Mouse (Mus musculus) midbrain, embryonic 15.5 days (tissue): Measurements from ENCODE around the gene Dydc2. TPM values are rescaled to one million over a fixed set of nuclear protein-coding genes. Genes with fewer than 3 reads are reported as not detected.

ENCODE experiments used
- ATAC-seq: fragments of 200-750 bp; cut with Nextera tagmentation; replicated peaks from 2 replicates; pipeline ENCODE4 v1.8.0; 2017; ENCODE audit warnings: moderate TSS enrichment
- H3K27ac ChIP-seq: fragments of 300-500 bp; sonication (generic); 2 replicates; pipeline ENCODE4 v1.5.1; 2015; ENCODE audit warnings: mild to moderate bottlenecking, inconsistent platforms
- H3K27me3 ChIP-seq: fragments of 300-500 bp; sonication (generic); replicated peaks from 2 replicates; pipeline ENCODE4 v1.6.1; 2015; ENCODE audit warnings: inconsistent platforms
- H3K36me3 ChIP-seq: fragments of 300-500 bp; sonication (generic); replicated peaks from 2 replicates; pipeline ENCODE4 v1.6.1; 2015; ENCODE audit warnings: inconsistent platforms
- H3K4me1 ChIP-seq: fragments of 300-500 bp; sonication (generic); 2 replicates; pipeline ENCODE4 v1.6.1; 2015; ENCODE audit warnings: inconsistent platforms
- H3K4me2 ChIP-seq: fragments of 300-500 bp; sonication (generic); 2 replicates; pipeline ENCODE4 v1.6.1; 2015; ENCODE audit warnings: inconsistent platforms, mild to moderate bottlenecking, moderate library complexity
- H3K4me3 ChIP-seq: fragments of 300-500 bp; sonication (generic); 2 replicates; pipeline ENCODE4 v1.5.1; 2015; ENCODE audit warnings: mild to moderate bottlenecking, inconsistent platforms
- H3K9ac ChIP-seq: fragments of 300-500 bp; sonication (generic); 2 replicates; pipeline ENCODE4 v1.6.1; 2015; ENCODE audit warnings: mild to moderate bottlenecking, inconsistent platforms
- H3K9me3 ChIP-seq: fragments of 300-500 bp; sonication (generic); 2 replicates; pipeline ENCODE4 v1.6.1; 2016; ENCODE audit warnings: inconsistent platforms
- WGBS: fragments of 180-500 bp; shearing (Covaris S2); methylation state at CpG from one replicate; pipeline ENCODE4 v1.1.7; 2015; ENCODE audit warnings: mixed read lengths; 5-methylcytosine and 5-hydroxymethylcytosine counted together
- polyA plus RNA-seq: library from polyadenylated mRNA; unstranded; fragments of >200 nt; fragmentation: Nextera tagmentation; extraction: Ambion mirVana; gene quantifications from 2 replicates; pipeline ENCODE4 v1.2.1, GENCODE M21; 2015

Gene Dydc2
- polyA plus RNA-seq, 1 experiment from 2014 or later = 1.4 TPM

- Histone ChIP-seq H3K27ac (no peak overlapping the region), H3K4me2 (no peak overlapping the region), H3K9me3 (no peaks in the 10 kb centered on the region), H3K9ac (no peak overlapping the region), H3K4me3 (no peak overlapping the region), H3K36me3 (no peaks in the 10 kb centered on the region), H3K4me1 (peaks cover 11% of the 10 kb centered on the region), H3K27me3 (no peaks in the 10 kb centered on the region)
- no peak for ATAC-seq
- WGBS = 41% methylated on average over 3 of the region's 3 CpGs
Measured at GRCm38 (mm10) chr14:41006899-41007298, 62.1 kb downstream of the Dydc2 start.

GRCm38 (mm10) chr14:41006263-41006662 lies 62.7 kb downstream of the Dydc2 start:
- Histone ChIP-seq H3K27ac (no peak overlapping the region), H3K9me3 (no peaks in the 10 kb centered on the region), H3K4me1 (peaks cover 11% of the 10 kb centered on the region), H3K4me3 (no peak overlapping the region), H3K4me2 (no peak overlapping the region), H3K9ac (no peak overlapping the region), H3K27me3 (no peaks in the 10 kb centered on the region), H3K36me3 (no peaks in the 10 kb centered on the region)
- no peak for ATAC-seq
- 91% methylated on average over 10 of the region's 10 CpGs for WGBS

- H3K4me1 ChIP-seq = peaks cover 11% of the 10 kb centered on the region
- 62% methylated on average over 9 of the region's 9 CpGs for WGBS
- ATAC-seq = no peak
Measured at GRCm38 (mm10) chr14:41005716-41006115, 63.3 kb downstream of the Dydc2 start.

GRCm38 (mm10) chr14:41004201-41005141 lies 64.5 kb downstream of the Dydc2 start:
- Histone ChIP-seq H3K27me3 (no peaks in the 10 kb centered on the region), H3K9ac (no peak overlapping the region), H3K4me2 (peak overlapping the region; percentile 26), H3K4me1 (peaks cover 11% of the 10 kb centered on the region), H3K9me3 (no peaks in the 10 kb centered on the region), H3K36me3 (no peaks in the 10 kb centered on the region), H3K4me3 (no peak overlapping the region), H3K27ac (no peak overlapping the region)
- whole genome bisulfite sequencing = 13% methylated on average over 22 of the region's 22 CpGs
- ATAC-seq = peak; percentile 38; the same call in 1 of the 2 replicates

More at GRCm38 (mm10) chr14:41005716-41006115, 63.3 kb downstream of the Dydc2 start:
- Histone ChIP-seq H3K9me3 (no peaks in the 10 kb centered on the region), H3K9ac (no peak overlapping the region), H3K27me3 (no peaks in the 10 kb centered on the region), H3K27ac (no peak overlapping the region), H3K4me2 (no peak overlapping the region), H3K36me3 (no peaks in the 10 kb centered on the region), H3K4me3 (no peak overlapping the region)

GRCm38 (mm10) chr14:41001576-41001975 lies 67.4 kb downstream of the Dydc2 start:
- Histone ChIP-seq H3K36me3 (peaks cover 11% of the 10 kb centered on the region), H3K4me2 (no peak overlapping the region), H3K27ac (no peak overlapping the region), H3K4me1 (peaks cover 11% of the 10 kb centered on the region), H3K4me3 (no peak overlapping the region), H3K27me3 (no peaks in the 10 kb centered on the region), H3K9ac (no peak overlapping the region), H3K9me3 (no peaks in the 10 kb centered on the region)
- 94% methylated on average over 5 of the region's 5 CpGs for WGBS
- ATAC-seq = no peak

GRCm38 (mm10) chr14:41000801-41001200 lies 68.2 kb downstream of the Dydc2 start:
- no peak overlapping the region for H3K4me2 ChIP-seq
- WGBS = 90% methylated on average over 4 of the region's 4 CpGs

GRCm38 (mm10) chr14:40999904-41000645 lies 68.9 kb downstream of the Dydc2 start:
- Histone ChIP-seq H3K27ac (no peak overlapping the region), H3K4me2 (no peak overlapping the region), H3K27me3 (no peaks in the 10 kb centered on the region), H3K9me3 (no peaks in the 10 kb centered on the region), H3K4me3 (no peak overlapping the region), H3K9ac (no peak overlapping the region), H3K36me3 (peaks cover 14% of the 10 kb centered on the region), H3K4me1 (peaks cover 11% of the 10 kb centered on the region)
- ATAC-seq = no peak
- 87% methylated on average over 7 of the region's 7 CpGs for WGBS

More at GRCm38 (mm10) chr14:41000801-41001200, 68.2 kb downstream of the Dydc2 start:
- H3K9ac ChIP-seq = no peak overlapping the region
- no peaks in the 10 kb centered on the region for H3K27me3 ChIP-seq
- peaks cover 11% of the 10 kb centered on the region for H3K4me1 ChIP-seq
- no peak for ATAC-seq
- no peak overlapping the region for H3K4me3 ChIP-seq
- H3K27ac ChIP-seq = no peak overlapping the region
- H3K36me3 ChIP-seq = peaks cover 14% of the 10 kb centered on the region
- no peaks in the 10 kb centered on the region for H3K9me3 ChIP-seq

Other genes starting within 250 kb of the Dydc2 start
- 1.1 and 1.7 TPM in 2 replicates for gene Sh2d4b, start 175.9 kb downstream of the Dydc2 start, polyA plus RNA-seq
- 68.9 and 75.2 TPM in 2 replicates for gene Tspan14, start 102.4 kb downstream of the Dydc2 start, polyA plus RNA-seq
- gene Fam213a, start 55.4 kb downstream of the Dydc2 start, polyA plus RNA-seq = 85.6 and 88.5 TPM in 2 replicates
- not detected in 2 replicates for gene Dydc1, start 3.7 kb upstream of the Dydc2 start, polyA plus RNA-seq
- 0.05 and 0.06 TPM in 2 replicates for gene Mat1a, start 35.8 kb upstream of the Dydc2 start, polyA plus RNA-seq
- not detected in 2 replicates for gene Sftpa1, start 62.6 kb upstream of the Dydc2 start, polyA plus RNA-seq
- gene Mbl1, start 82.2 kb upstream of the Dydc2 start, polyA plus RNA-seq = not detected in 2 replicates
- gene Sftpd, start 115.9 kb upstream of the Dydc2 start, polyA plus RNA-seq = not detected in 2 replicates
- 0.23 and 0.41 TPM in 2 replicates for gene Gm2832, start 209.6 kb upstream of the Dydc2 start, polyA plus RNA-seq